Mouse (Mus musculus): ENCODE results near the gene Tmigd1. TPM values are rescaled to one million over a fixed set of nuclear protein-coding genes. Genes with fewer than 3 reads are reported as not detected.
"Not testable (repeated sequence)": the region's sequence is repeated elsewhere in the genome, so short reads cannot be mapped to it uniquely, and the experiment has no call there.

Gene Tmigd1
- polyA plus RNA-seq, 1 experiment from 2014 or later: not detected

DNA sequence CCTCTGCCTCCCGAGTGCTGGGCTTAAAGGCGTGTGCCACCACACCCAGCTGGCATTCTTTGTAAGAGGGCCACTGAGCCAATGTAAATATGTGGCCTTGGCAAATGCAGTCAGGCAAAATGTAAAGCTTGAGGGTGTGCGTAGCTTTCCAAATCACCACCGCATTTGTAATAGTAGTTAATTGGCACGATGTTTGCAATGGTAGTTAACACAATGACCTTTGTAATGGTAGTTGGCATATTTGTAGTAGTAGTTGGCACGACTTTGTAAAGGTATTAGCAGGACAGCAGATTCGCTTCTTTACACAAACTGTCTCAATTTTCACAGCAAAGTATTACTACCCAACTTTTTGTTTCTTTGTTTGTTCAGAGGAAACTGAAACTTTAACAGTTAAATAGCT lies 6.7 kb downstream of the Tmigd1 start:
- H3K4me3 ChIP-seq (replicated peaks): no peak overlapping the region
- no peaks in the 10 kb centered on the region for H3K36me3 ChIP-seq (replicated peaks)
- H3K27ac ChIP-seq: no peak overlapping the region
- H3K4me2 ChIP-seq: no peak overlapping the region
- H3K4me1 ChIP-seq: peaks cover 4% of the 10 kb centered on the region; the same call in 1 of the 2 replicates
- H3K9ac ChIP-seq: no peak overlapping the region
- no peaks in the 10 kb centered on the region for H3K9me3 ChIP-seq
- 85% methylated on average over 7 of the region's 7 CpGs for WGBS
- ATAC-seq (ENCODE audit: low FRiP score): no peak
- H3K27me3 ChIP-seq: 0 out of 2 replicates have a peak, but pooled peaks cover 3% of the 10 kb centered on the region

DNA sequence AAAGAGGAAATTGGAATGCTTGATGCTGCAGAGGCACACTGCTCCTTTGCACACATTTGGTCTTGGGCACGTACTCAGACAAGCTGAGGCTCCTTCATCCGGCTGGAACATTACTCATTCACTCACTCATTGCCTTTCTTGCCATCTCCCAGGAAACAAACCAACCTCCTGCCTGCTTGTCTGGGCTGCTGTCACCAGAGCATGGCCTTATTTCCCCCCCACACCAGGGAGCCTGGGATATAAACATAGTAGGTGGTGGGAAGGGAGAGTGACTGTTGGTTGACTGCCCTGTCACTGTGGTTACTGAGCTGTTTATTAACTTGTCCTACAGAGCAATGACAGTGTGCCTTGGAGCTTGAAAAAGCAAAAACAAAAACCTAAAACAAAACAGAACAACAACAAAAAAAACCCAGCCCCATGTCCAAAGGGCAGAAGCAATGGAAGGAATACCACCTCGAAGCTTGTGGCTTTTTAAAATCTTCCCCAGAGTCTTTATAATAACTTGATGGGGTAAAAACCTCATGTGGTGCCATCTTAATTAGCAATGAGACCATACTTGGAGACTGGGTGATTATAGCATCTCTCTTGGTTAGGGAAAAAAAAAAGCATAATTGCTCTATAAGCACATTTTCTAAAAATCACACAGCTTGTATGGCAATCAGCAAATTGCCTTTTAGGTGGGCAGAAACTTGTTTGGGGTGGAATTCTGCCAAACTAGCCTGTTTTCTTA lies 9.5 kb downstream of the Tmigd1 start:
- Histone ChIP-seq H3K4me1 (peaks cover 4% of the 10 kb centered on the region), H3K27ac (no peak overlapping the region)
- no peak for ATAC-seq (ENCODE audit: low FRiP score)

DNA sequence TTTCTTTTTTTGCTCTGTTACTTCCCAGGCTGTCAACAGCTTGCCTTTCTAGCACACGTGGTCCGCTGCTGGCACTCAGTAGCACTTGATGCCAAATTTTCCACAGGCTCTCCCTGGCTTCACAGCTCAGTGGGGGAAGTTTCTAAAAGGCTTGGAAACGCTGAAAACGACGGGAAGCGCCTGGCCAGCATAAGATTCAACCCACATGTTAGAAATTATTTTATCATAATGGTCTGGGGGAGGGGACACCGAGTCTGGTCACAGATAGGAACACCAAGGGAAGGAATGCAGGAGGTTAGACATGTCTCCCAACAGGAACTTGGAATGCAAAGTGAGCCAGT lies 10.1 kb downstream of the Tmigd1 start:
- Histone ChIP-seq H3K27ac (no peak overlapping the region), H3K4me2 (no peak overlapping the region), H3K9ac (no peak overlapping the region), H3K36me3 (replicated peaks) (no peaks in the 10 kb centered on the region), H3K27me3 (0 out of 2 replicates have a peak, but pooled peaks cover 3% of the 10 kb centered on the region), H3K4me3 (replicated peaks) (no peak overlapping the region), H3K4me1 (peaks cover 6% of the 10 kb centered on the region), H3K9me3 (no peaks in the 10 kb centered on the region)
- WGBS: 66% methylated on average over 7 of the region's 7 CpGs
- ATAC-seq (ENCODE audit: low FRiP score): no peak

More for the DNA sequence above, 9.5 kb downstream of the Tmigd1 start:
- Histone ChIP-seq H3K36me3 (replicated peaks) (no peaks in the 10 kb centered on the region), H3K9me3 (no peaks in the 10 kb centered on the region), H3K4me2 (no peak overlapping the region), H3K9ac (no peak overlapping the region), H3K4me3 (replicated peaks) (no peak overlapping the region), H3K27me3 (0 out of 2 replicates have a peak, but pooled peaks cover 3% of the 10 kb centered on the region)
- 56% methylated on average over 3 of the region's 3 CpGs for WGBS

DNA sequence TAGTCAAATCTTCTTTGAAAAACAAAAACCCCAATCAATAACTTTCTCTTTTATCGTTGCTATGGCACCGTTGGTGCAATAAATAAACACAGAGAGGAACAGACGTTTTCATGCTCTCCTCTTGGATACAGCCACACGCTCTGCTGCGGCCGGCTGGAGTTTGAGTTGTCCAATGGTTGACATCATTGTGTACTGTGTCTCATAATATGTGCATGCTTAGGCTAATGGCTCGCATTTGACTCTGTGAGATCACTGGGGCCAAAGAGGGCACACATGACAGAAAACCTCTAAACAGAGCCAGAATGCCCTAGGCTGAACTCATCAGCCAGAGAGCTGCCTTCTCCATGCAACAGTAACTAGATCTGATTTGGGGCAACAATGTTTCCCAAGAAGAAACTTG lies 12.4 kb downstream of the Tmigd1 start:
- peaks cover 11% of the 10 kb centered on the region for H3K4me1 ChIP-seq
- H3K9me3 ChIP-seq: no peaks in the 10 kb centered on the region
- WGBS: 79% methylated on average over 7 of the region's 7 CpGs
- no peak overlapping the region for H3K9ac ChIP-seq
- H3K36me3 ChIP-seq (replicated peaks): no peaks in the 10 kb centered on the region
- H3K27me3 ChIP-seq: 0 out of 2 replicates have a peak, but pooled peaks cover 3% of the 10 kb centered on the region
- H3K4me3 ChIP-seq (replicated peaks): no peak overlapping the region
- no peak for ATAC-seq (ENCODE audit: low FRiP score)
- H3K4me2 ChIP-seq: no peak overlapping the region
- H3K27ac ChIP-seq: no peak overlapping the region

DNA sequence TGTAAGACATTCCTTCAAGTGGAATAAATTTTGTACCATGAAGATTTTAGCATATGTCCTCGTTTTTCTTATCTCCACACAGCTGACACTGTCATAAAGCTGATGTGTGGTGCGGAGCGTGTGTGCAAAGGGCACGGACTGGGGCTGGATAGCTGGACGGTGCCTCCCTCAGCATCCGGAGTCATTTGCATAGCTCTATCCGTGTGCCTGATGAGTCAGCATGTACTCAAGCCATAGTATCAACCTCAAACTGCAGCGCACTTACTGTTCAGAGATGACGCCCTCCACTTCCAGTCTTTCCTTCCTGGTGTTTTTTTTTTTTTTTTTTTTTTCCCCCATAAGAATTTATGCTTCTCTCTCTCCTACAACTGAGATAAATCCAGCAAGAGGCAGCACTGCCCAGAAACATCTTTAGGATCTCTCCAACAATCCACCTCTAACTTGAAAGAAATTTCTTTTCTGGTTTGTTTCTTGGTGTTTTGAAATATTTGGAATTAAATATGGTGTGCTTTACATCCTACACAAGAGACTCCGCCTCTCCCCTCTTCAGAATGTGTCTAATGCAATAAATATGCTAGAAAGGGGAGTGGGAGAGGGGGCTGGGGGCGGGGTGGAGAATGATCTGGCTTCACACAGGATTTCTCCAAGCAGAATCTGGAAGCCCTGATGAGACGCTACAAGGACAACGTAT lies 14.7 kb downstream of the Tmigd1 start:
- Histone ChIP-seq H3K4me1 (peaks cover 7% of the 10 kb centered on the region), H3K4me2 (0 out of 2 replicates have a peak overlapping the region, but pooled peaks have one; percentile 21), H3K9me3 (no peaks in the 10 kb centered on the region), H3K36me3 (replicated peaks) (no peaks in the 10 kb centered on the region), H3K9ac (no peak overlapping the region), H3K27me3 (0 out of 2 replicates have a peak, but pooled peaks cover 3% of the 10 kb centered on the region), H3K4me3 (replicated peaks) (no peak overlapping the region), H3K27ac (no peak overlapping the region)
- WGBS: 57% methylated on average over 13 of the region's 13 CpGs
- no peak for ATAC-seq (ENCODE audit: low FRiP score)

DNA sequence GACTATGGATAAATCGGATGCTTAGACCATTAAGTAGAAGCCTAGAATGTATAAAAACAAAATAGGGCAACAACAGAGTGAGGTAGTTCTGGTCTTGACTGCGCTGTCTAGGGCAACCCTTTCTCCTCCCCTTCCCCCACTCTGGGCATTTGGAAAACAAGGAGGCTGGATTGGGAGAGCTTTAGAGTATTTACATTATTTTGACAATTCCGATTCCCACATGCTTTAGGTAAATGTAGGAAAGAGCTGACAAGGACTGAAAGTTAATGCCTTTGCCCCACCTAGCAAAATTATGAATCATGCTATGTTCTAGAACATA lies 15.2 kb downstream of the Tmigd1 start:
- Histone ChIP-seq H3K4me1 (peaks cover 7% of the 10 kb centered on the region), H3K9ac (no peak overlapping the region), H3K9me3 (no peaks in the 10 kb centered on the region), H3K27me3 (0 out of 2 replicates have a peak, but pooled peaks cover 3% of the 10 kb centered on the region), H3K36me3 (replicated peaks) (no peaks in the 10 kb centered on the region), H3K4me3 (replicated peaks) (no peak overlapping the region), H3K27ac (no peak overlapping the region), H3K4me2 (0 out of 2 replicates have a peak overlapping the region, but pooled peaks have one; percentile 21)
- WGBS: 46% methylated on average over 3 of the region's 3 CpGs
- ATAC-seq (ENCODE audit: low FRiP score): no peak

DNA sequence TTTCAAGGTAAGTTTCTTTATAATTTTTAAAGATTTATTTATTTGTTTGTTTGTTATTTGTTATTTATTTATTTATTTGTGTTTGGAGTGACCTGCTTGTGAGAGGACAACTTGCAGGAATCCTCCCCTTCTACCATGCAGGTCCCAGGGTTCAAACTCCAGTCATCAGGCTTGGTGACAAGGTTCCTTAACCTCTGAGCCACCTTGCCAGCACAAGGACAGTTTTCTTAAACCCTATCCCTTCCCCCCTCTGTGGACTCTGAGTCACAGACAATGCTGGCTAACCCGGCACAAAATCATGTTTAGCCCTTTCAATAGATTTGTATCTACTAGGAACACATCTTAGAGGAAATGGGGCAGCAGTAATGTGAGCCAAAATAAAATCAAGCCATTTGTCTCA lies 18.6 kb downstream of the Tmigd1 start:
- peaks cover 7% of the 10 kb centered on the region for H3K4me1 ChIP-seq
- no peaks in the 10 kb centered on the region for H3K27me3 ChIP-seq
- H3K4me2 ChIP-seq: no peak overlapping the region
- 63% methylated on average over 1 of the region's 1 CpGs for WGBS
- H3K4me3 ChIP-seq (replicated peaks): no peak overlapping the region
- no peaks in the 10 kb centered on the region for H3K36me3 ChIP-seq (replicated peaks)
- no peak overlapping the region for H3K9ac ChIP-seq
- H3K27ac ChIP-seq: no peak overlapping the region
- no peaks in the 10 kb centered on the region for H3K9me3 ChIP-seq
- no peak for ATAC-seq (ENCODE audit: low FRiP score)

DNA sequence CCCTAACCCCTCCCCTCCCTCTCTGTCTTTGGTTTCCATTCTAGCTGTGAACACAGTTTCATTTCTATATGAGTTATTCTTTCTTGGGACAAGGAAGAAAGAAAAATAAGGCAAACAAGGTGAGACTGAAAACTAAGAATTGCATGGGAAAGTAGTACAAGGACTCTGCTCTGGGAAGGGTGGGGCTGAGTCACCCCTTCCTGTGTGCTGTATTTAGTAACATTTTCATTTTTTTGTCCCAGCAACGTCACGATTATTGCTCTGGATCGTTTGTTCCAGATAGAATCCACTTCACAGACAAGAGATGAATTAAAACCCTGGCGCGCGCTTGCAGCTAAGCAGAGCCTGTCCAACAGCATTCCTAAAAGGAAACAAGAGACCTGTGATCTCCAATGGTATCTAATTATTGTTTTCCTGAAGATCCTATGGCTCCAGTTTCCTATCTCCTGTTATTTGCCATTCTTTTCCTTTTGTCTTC lies 22.8 kb downstream of the Tmigd1 start, which contains the start of gene Blmh:
TSS of gene Blmh (plus strand) at position 51 of the 478 bp plus-strand sequence.
- Histone ChIP-seq H3K9ac (no peak within 1 kb of the TSS), H3K36me3 (replicated peaks) (no peaks in the 10 kb centered on the region), H3K4me2 (no peak within 1 kb of the TSS), H3K4me1 (no peaks in the 10 kb centered on the region), H3K4me3 (replicated peaks) (no peak within 1 kb of the TSS), H3K9me3 (no peaks in the 10 kb centered on the region), H3K27me3 (no peaks in the 10 kb centered on the region), H3K27ac (no peak within 1 kb of the TSS)
- WGBS: 83% methylated on average over 6 of the region's 6 CpGs
- ATAC-seq (ENCODE audit: low FRiP score): no peak

DNA sequence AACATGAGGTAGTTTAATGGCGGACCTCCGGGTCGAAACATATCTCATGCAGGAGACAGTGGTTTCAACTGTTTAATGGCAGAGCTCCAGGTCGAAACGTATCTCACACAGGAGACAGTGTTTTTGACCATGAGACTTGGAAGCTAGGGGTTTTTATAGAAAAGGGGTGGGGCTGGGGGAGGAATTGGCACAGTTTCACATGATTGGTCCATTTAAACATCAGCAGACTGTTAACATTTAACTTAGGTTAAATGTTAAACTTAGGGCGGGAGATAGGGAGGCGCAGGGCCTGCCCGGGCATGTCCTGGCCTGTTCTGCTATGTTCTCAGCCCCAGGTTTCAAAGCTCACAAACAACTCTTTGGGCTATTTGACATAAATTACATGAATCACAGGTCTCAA lies 26.6 kb downstream of the Tmigd1 start:
- ATAC-seq (ENCODE audit: low FRiP score); H3K9me3 ChIP-seq: not testable (repeated sequence)
- WGBS: 92% methylated on average over 8 of the region's 8 CpGs

DNA sequence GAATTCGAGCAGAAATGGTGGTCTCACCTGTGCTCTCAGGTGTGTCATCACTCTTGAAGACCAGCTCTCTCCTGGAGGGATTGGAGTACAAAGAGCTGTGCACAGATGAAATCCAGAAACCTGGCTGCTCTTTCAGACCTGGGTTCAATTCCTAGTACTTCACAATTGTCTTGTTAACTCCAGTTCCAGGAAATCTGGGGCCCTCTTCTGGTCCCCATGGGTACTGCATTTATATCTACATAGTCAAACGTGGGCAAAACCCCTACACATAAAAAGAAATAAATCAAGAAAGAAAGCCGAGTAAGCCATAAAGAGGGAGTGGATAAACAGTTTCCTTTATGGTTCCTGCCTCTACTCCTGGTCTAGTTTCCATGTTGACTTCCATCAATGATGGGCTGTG lies 31.2 kb downstream of the Tmigd1 start:
- H3K9ac ChIP-seq: no peak overlapping the region
- H3K4me1 ChIP-seq: no peaks in the 10 kb centered on the region
- WGBS: 67% methylated on average over 3 of the region's 3 CpGs
- no peak overlapping the region for H3K4me2 ChIP-seq
- H3K27me3 ChIP-seq: no peaks in the 10 kb centered on the region
- ATAC-seq (ENCODE audit: low FRiP score): no peak
- H3K36me3 ChIP-seq (replicated peaks): no peaks in the 10 kb centered on the region
- no peaks in the 10 kb centered on the region for H3K9me3 ChIP-seq
- no peak overlapping the region for H3K4me3 ChIP-seq (replicated peaks)
- no peak overlapping the region for H3K27ac ChIP-seq

More for the DNA sequence above, 26.6 kb downstream of the Tmigd1 start:
- H3K4me3 ChIP-seq (replicated peaks); H3K9ac ChIP-seq; H3K4me2 ChIP-seq; H3K4me1 ChIP-seq; H3K27ac ChIP-seq; H3K36me3 ChIP-seq (replicated peaks); H3K27me3 ChIP-seq: not testable (repeated sequence)

DNA sequence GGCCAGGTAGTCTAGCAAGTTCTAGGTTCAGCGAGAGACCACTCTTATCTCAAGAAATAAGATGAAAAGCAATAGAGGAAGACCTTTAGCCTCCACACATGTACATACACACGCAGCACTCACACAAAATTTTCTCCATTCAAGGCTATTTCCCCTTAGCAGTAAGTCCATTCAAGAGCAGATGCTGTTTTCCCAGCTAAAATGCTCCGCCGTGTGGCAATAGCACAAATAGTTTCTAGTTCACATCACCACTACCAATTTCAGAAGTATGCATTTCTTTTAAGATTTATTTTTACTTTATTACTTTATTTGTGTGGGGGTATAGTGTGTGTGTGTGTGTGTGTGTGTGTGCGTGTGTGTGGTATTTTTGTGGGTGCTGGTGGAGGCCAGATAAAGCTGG lies 34.6 kb downstream of the Tmigd1 start:
- WGBS: 74% methylated on average over 5 of the region's 5 CpGs
- no peak overlapping the region for H3K27ac ChIP-seq
- no peak overlapping the region for H3K4me3 ChIP-seq (replicated peaks)
- H3K4me2 ChIP-seq: no peak overlapping the region
- no peaks in the 10 kb centered on the region for H3K27me3 ChIP-seq
- no peak overlapping the region for H3K9ac ChIP-seq
- no peaks in the 10 kb centered on the region for H3K9me3 ChIP-seq
- no peaks in the 10 kb centered on the region for H3K4me1 ChIP-seq
- ATAC-seq (ENCODE audit: low FRiP score): no peak
- no peaks in the 10 kb centered on the region for H3K36me3 ChIP-seq (replicated peaks)

DNA sequence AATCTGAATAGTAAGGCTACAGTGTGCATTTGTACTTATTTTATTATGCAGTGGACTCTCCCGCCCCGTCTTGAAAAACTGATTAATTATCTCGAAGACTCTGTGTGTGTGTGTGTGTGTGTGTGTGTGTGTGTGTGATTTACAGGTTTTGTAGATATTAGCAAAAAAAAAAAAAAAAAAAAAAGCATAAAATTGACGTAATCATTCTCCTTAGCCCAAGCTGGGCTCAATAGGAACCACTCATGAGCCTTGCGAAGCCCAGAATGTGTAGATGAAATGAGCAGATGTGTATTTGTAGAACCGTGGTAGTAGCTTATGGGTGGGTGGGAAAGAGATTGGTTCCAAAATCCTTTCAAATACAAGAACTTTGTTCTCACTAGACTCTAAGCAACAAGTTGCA lies 42.9 kb downstream of the Tmigd1 start:
- H3K4me2 ChIP-seq: peak overlapping the region; percentile 78
- peak overlapping the region; percentile 88 for H3K4me3 ChIP-seq (replicated peaks)
- 69% methylated on average over 6 of the region's 6 CpGs for WGBS
- H3K4me1 ChIP-seq: peaks cover 15% of the 10 kb centered on the region
- H3K9me3 ChIP-seq: no peaks in the 10 kb centered on the region
- no peak for ATAC-seq (ENCODE audit: low FRiP score)
- peak overlapping the region; percentile 85 for H3K9ac ChIP-seq
- peak overlapping the region; percentile 73; the same call in 1 of the 2 replicates for H3K27ac ChIP-seq
- 0 out of 2 replicates have a peak, but pooled peaks cover 8% of the 10 kb centered on the region for H3K36me3 ChIP-seq (replicated peaks)
- H3K27me3 ChIP-seq: no peaks in the 10 kb centered on the region

All from forebrain, embryonic 12.5 days (tissue).